Mouse (Mus musculus): ENCODE measurements at regions not wholly inside any gene's neighbourhood (a gene's known extent, or its start where the extent isn't known, plus 50 kb on each side); places are given as distances from the start of the nearest gene placed in this dataset.

- no peak for TF ChIP-seq CTCF (IDR thresholded peaks at IDR 0.05; ENCODE audit: low read depth, low read length)
- no peak for TF ChIP-seq GATA1 (IDR thresholded peaks at IDR 0.05; ENCODE audit: borderline replicate concordance, low read length)
Observed at GRCm38 (mm10) chr8:7988820-7989219, 672.2 kb downstream of the Efnb2 start.

Measured in G1E (cell line).